Mouse (Mus musculus) testis, adult 2 months (tissue): ENCODE measurements around the gene Gimap5. TPM values are rescaled to one million over a fixed set of nuclear protein-coding genes. Genes with fewer than 3 reads are reported as not detected.

ENCODE experiments used
- H3K27ac ChIP-seq: fragments of 200-500 bp; 2 replicates; pipeline ENCODE4 v1.5.1; 2012; ENCODE audit warnings: low read depth, low read length; ENCODE audit not compliant: control insufficient read depth, insufficient read depth
- H3K27me3 ChIP-seq: fragments of 200-500 bp; 2 replicates; pipeline ENCODE4 v1.6.1; 2012; ENCODE audit warnings: mild to moderate bottlenecking, low read length, moderate library complexity; ENCODE audit not compliant: control insufficient read depth, insufficient read depth
- H3K36me3 ChIP-seq: fragments of 200-500 bp; 2 replicates; pipeline ENCODE4 v1.6.1; 2012; ENCODE audit warnings: mild to moderate bottlenecking, low read length; ENCODE audit not compliant: control insufficient read depth, insufficient read depth
- H3K4me1 ChIP-seq: fragments of 200-500 bp; 2 replicates; pipeline ENCODE4 v1.6.1; 2012; ENCODE audit warnings: low read length; ENCODE audit not compliant: control insufficient read depth, insufficient read depth
- H3K4me3 ChIP-seq: fragments of 200-500 bp; 2 replicates; pipeline ENCODE4 v1.5.1; 2012; ENCODE audit warnings: low read depth, mild to moderate bottlenecking, low read length, moderate library complexity, mixed read lengths; ENCODE audit not compliant: control insufficient read depth
- CTCF ChIP-seq: fragments of 200-500 bp; IDR thresholded peaks from 2 replicates; pipeline ENCODE4 v1.5.1; 2012; ENCODE audit warnings: low read depth, mild to moderate bottlenecking, inconsistent platforms, low read length, moderate library complexity; ENCODE audit not compliant: control insufficient read depth, insufficient read depth, insufficient replicate concordance
- POLR2A ChIP-seq: fragments of 200-500 bp; IDR thresholded peaks from 2 replicates; pipeline ENCODE4 v1.6.1; 2012; ENCODE audit warnings: low read depth, mild to moderate bottlenecking, inconsistent platforms, low read length, moderate library complexity; ENCODE audit not compliant: control insufficient read depth
- polyA plus RNA-seq: library from polyadenylated mRNA; depleted of rRNA; stranded (reverse); fragments of >200 nt; gene quantifications from 2 replicates; pipeline ENCODE4 v1.2.3, GENCODE M21; 2012

The Gimap5 gene
- polyA plus RNA-seq, 1 experiment, result 0.30 TPM

- no peak for TF ChIP-seq CTCF
- TF ChIP-seq POLR2A, result no peak
- Histone ChIP-seq H3K4me3 (no peak overlapping the region), H3K27ac (no peak overlapping the region), H3K27me3 (no peaks in the 10 kb centered on the region), H3K36me3 (no peaks in the 10 kb centered on the region), H3K4me1 (peaks cover 7% of the 10 kb centered on the region; the same call in 1 of the 2 replicates)
Measured at GRCm38 (mm10) chr6:48740501-48741169, 5.4 kb upstream of the Gimap5 start.

GRCm38 (mm10) chr6:48741273-48741672 lies 4.7 kb upstream of the Gimap5 start:
- no peaks in the 10 kb centered on the region for H3K36me3 ChIP-seq
- no peaks in the 10 kb centered on the region for H3K27me3 ChIP-seq
- no peak for TF ChIP-seq POLR2A
- TF ChIP-seq CTCF, result no peak
- H3K4me1 ChIP-seq, result peaks cover 10% of the 10 kb centered on the region; the same call in 1 of the 2 replicates
- H3K27ac ChIP-seq, result no peak overlapping the region
- H3K4me3 ChIP-seq, result no peak overlapping the region

DNA sequence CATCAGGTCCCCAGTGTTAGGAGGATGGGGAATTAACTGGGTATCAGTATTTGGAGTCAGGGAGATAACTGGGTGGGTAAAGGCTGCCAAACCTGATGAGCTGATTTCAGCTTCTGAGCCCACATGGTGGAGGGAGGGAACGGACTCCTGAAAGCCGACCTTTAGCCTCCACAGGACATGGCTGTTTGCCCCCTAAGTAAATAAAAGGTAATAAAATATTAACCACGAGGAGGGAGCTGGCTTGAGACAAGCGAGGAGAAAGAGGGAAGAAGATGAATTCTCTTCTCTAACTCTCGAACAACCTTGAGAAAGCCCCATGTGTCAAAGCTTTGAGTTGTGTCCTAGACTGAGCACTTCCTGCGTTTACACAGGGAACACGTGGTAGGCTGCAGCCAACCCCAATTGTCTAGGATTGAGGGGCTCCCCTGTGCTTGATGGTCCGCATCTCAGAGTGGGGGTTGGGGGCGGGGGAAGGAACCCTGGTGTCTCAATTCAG lies 4.2 kb upstream of the Gimap5 start:
- Histone ChIP-seq H3K4me3 (peak overlapping the region; percentile 30), H3K27me3 (no peaks in the 10 kb centered on the region), H3K4me1 (peaks cover 10% of the 10 kb centered on the region; the same call in 1 of the 2 replicates), H3K27ac (no peak overlapping the region), H3K36me3 (no peaks in the 10 kb centered on the region)
- TF ChIP-seq POLR2A, result no peak
- TF ChIP-seq CTCF, result no peak

DNA sequence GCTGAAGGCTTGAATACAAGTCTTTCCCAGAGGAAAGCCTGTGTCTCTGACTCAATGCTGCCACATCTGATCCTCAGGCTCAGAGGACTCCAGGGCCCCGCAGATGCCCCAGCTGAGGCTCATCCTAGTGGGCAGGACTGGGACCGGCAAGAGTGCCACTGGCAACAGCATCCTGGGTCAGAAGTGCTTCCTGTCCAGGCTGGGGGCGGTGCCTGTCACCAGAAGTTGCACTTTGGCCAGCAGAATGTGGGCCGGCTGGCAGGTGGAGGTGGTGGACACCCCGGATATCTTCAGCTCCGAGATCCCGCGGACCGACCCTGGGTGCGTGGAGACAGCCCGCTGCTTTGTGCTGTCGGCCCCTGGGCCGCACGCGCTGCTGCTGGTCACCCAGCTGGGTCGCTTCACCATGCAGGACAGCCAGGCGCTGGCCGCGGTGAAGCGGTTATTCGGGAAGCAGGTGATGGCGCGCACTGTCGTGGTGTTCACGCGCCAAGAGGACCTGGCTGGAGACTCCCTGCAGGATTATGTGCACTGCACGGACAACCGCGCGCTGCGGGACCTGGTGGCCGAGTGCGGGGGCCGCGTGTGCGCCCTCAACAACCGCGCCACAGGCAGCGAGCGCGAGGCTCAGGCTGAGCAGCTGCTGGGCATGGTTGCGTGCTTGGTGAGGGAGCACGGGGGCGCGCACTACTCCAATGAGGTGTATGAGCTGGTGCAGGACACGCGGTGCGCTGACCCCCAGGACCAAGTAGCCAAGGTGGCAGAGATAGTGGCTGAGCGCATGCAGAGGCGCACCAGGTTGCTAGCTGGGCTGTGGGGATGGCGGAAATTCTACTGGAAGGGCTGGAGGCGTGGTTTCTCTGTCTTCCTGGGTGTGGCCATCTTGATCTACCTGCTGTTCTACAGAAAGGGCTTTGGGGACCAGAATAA lies 3.3 kb upstream of the Gimap5 start:
- Histone ChIP-seq H3K27ac (no peak overlapping the region), H3K4me3 (peak overlapping the region; percentile 30), H3K4me1 (peaks cover 10% of the 10 kb centered on the region; the same call in 1 of the 2 replicates), H3K27me3 (no peaks in the 10 kb centered on the region), H3K36me3 (no peaks in the 10 kb centered on the region)
- no peak for TF ChIP-seq POLR2A
- TF ChIP-seq CTCF, result no peak

GRCm38 (mm10) chr6:48745490-48745889 lies 507 bp upstream of the Gimap5 start:
- no peaks in the 10 kb centered on the region for H3K36me3 ChIP-seq
- no peak overlapping the region for H3K27ac ChIP-seq
- no peak overlapping the region for H3K4me3 ChIP-seq
- peaks cover 10% of the 10 kb centered on the region; the same call in 1 of the 2 replicates for H3K4me1 ChIP-seq
- H3K27me3 ChIP-seq, result no peaks in the 10 kb centered on the region
- TF ChIP-seq CTCF (no peak), POLR2A (no peak)

DNA sequence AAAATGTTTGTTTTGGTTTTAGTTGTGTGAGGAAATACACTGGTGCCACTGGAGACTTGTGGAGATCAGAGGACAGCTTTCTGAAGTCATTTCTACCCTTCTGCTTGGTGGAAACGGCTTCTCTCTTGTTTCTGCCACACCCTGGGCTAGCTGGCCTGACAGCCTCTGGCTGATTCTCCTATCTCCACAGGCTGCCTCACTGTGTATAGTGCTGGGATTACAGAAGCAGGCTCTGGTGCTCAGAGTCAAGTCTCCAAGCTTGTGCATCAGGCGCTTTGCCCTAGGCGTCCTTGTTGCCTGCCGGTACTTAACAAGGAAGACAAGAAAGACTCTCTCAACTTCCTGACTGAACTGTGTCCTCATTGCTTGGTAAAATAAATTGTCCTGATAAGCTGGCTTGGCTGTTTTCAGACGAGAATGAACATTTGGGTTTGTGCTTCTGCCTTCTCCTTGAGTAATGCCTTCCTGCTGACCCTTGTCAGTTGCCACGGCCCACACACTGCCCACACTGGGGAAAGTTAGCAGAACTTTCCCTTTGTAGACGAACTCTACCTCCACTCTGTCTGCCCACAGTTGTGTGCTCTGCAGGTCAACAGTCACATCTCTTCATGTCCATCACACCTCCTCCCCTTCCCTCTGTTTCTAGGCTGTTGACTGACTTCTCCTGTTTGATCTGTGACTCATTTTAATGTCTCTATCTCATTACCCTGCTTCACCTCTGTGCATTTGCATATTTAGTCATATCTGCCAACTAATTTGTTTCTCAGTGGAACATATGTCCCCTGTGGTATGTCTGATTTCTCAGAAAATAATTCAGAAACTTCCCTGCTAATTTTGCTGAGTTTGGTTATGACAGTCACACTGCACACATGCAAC lies 1.3 kb downstream of the Gimap5 start:
- no peak for TF ChIP-seq POLR2A
- no peak for TF ChIP-seq CTCF
- peak overlapping the region; percentile 43; the same call in 1 of the 2 replicates for H3K27ac ChIP-seq

More for the DNA sequence above, 1.3 kb downstream of the Gimap5 start:
- peaks cover 9% of the 10 kb centered on the region; the same call in 1 of the 2 replicates for H3K4me1 ChIP-seq
- no peaks in the 10 kb centered on the region for H3K36me3 ChIP-seq
- H3K4me3 ChIP-seq, result no peak overlapping the region
- H3K27me3 ChIP-seq, result no peaks in the 10 kb centered on the region
